Mouse (Mus musculus) small intestine, adult 10 weeks (tissue): ENCODE measurements around the gene Kntc1. TPM values are rescaled to one million over a fixed set of nuclear protein-coding genes. Genes with fewer than 3 reads are reported as not detected.

Source experiments
- polyA plus RNA-seq: library from polyadenylated mRNA; stranded (reverse); fragments of 350-450 nt; fragmentation: Illumina TruSeq; extraction: RNeasy Lipid Tissue Mini Kit (QIAGEN cat#74804); gene quantifications from one replicate; pipeline ENCODE4 v1.2.3, GENCODE M21; 2014; ENCODE audit warnings: low replicate concordance

Gene Kntc1
- polyA plus RNA-seq: 5.7 TPM

DNA sequence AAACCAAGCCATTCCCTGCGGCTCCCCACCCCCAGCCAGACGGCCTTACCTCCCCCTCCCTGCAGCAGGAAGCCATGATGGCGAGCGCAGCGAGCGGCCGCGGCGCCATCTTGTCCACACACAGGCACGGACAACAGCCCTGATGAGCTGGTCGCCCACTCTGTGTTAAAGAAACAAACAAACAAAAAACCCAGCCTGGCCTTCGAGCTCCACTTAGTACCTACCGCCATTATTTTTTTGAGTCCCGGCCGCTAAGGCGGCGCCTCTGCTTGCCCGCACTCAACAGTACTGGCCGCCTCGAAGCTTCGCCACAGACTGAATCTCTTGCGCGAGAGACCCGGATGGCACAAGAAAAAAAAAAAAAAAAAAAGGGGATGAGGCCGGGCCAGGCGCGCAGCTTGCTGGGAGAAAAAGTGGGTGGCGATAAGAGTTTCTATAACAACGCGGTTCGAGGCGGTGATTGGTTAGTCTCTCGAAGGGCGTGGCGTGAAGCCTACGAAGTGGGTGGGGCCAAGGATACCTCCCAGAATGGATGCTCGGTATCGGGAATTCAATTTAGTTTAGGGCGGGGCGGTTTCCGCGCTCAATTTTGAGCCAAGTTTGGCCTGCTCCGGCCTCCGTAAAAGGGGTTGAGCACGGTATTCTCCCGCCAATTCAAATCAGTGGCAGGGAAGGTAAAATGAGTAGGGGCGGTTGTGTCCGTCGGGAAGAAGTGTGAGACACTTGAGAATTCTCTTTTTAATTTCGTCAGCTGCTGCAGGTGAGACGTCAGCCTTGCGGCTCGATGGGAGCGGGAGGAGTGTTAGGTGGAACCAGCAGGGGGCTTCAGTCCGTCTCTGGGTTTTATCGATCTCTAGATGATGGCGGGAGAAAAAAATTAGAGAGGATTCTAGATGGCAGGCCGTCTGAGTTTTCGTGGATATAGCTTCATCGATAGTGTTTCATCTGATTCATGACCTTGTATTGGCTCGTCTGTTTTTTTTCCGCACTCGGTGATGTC, at the start of gene Kntc1, which contains the start of gene Rsrc2:
Gene Kntc1, plus strand, starts transcription at position 652 of the 1,000 bp plus-strand sequence.
Gene Rsrc2, minus strand, starts transcription at position 350 of the 1,000 bp plus-strand sequence.

DNA sequence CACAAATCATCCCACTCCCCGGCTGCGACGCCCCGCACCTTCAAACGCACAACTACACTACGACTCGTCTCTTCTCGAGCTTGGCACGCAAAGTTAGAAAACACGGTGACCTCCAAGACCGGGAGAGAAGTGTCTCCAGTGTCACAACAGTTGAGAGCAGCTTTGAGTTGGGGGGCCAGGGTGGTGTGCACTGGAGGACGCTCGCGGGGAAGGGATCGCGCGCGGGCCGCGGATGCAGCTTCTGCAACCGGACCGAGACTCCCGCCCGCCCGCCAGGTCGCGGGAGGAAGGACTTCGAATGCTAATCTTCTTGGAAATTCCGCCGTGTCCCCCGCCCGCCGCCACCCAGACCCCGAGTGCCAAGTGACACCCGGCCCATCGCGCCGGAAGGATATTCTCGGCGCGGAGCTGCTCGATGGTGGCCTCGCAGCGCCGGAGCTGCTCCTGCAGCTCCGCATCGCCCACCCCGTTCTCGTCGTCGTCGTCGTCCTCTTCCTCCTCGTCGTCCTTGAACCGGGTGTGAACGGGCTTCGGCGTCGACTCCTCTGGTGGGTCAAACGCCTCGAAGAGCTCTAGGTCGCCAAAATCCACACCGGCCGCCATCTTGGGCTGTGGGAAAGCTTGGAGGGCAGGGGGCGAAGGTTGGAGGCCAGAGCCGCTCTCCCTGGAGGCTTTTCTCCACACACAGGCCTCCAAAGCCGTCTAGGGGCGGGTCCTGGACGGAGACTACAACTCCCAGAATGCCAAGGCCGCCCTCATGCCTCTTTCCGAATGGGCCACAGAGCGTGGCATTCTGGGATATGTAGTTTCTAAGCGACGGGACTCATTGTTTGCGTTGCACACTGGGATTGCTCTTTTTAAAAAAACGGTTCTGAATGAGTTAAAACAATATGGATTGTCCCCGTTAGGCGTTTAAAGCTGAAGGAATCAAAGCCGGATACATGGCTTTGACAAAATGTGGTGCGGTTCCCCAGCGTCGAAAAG, 28.9 kb upstream of the Kntc1 start, which contains the start of gene Zcchc8:
Gene Zcchc8, minus strand, starts transcription at position 773 of the 984 bp plus-strand sequence.

GRCm38 (mm10) chr5:123865365-123865764, 115.8 kb downstream of the Kntc1 start, which contains the start of gene Hcar2:
Gene Hcar2, minus strand, starts transcription at chr5:123865499.

Other genes with a start within 250 kb of the Kntc1 start
- not detected for gene B3gnt4, start 239.3 kb upstream of the Kntc1 start, polyA plus RNA-seq
- 60.3 TPM for gene Diablo, start 225.5 kb upstream of the Kntc1 start, polyA plus RNA-seq
- not detected for gene Gm49027, start 224.2 kb upstream of the Kntc1 start, polyA plus RNA-seq
- 8.2 TPM for gene Vps33a, start 176.7 kb upstream of the Kntc1 start, polyA plus RNA-seq
- gene Clip1, start 65.1 kb upstream of the Kntc1 start, polyA plus RNA-seq: 20.2 TPM
- 153 TPM for gene Zcchc8, start 28.6 kb upstream of the Kntc1 start, polyA plus RNA-seq
- gene Rsrc2, start 302 bp upstream of the Kntc1 start, polyA plus RNA-seq: 285 TPM
- gene Hcar2, start 115.8 kb downstream of the Kntc1 start, polyA plus RNA-seq: not detected
- gene Hcar1, start 130.3 kb downstream of the Kntc1 start, polyA plus RNA-seq: 1.6 TPM
- 194 TPM for gene Denr, start 157.5 kb downstream of the Kntc1 start, polyA plus RNA-seq
- not detected for gene Gm43518, start 177.7 kb downstream of the Kntc1 start, polyA plus RNA-seq
- gene Ccdc62, start 181.0 kb downstream of the Kntc1 start, polyA plus RNA-seq: 3.4 TPM
- gene Hip1r, start 223.9 kb downstream of the Kntc1 start, polyA plus RNA-seq: 1.4 TPM